Comparison of ENCODE assay signal across 26 mouse cellular contexts in the genomic region with DNA sequence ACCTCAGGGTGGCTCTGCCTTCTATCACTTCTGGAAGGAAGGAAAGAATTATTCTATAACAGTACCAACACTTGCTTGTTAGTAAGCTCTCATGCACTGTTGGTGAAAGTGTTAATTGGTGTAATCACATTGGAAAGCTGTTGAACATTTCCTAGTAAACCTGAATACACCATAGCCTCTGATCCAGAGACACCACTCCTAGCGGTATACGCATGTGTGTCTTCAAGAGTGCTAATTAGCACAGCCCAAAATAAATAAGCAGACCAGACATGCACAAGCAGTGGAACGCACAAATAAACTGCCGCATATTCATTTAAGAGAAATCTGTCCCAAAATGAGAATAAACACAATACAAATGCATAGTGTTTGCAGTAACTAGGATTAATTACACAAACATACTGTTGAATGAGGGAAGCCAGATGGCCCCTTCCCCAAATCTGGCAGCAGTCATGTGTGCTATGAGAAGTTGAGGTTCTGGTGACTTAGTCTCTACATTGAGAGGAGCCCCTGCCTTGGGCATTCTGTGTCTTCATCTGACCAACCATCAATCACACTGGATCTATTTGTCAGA.
DNase-seq lines count a peak whose midpoint lies in the region; ATAC-seq and TF ChIP-seq lines count a peak whose summit lies in the region.
"Had no signal": no experiment of that assay in that cellular context is flagged by ENCODE, and none has a peak within 500 bp of the region (broad histone marks: within the 10 kb centered on the region; RNA-seq: fewer than 3 reads in every experiment).

No protein-coding gene starts in this region.

- no peak for TF ChIP-seq CTCF in hindbrain, postnatal 0 days (IDR thresholded peaks at IDR 0.05; ENCODE audit: low read depth)
- TF ChIP-seq CTCF in olfactory bulb, adult 2 months (IDR thresholded peaks at IDR 0.05; ENCODE audit: insufficient read depth, low read depth, low read length) = no peak

- H3K9ac ChIP-seq in hindbrain, postnatal 0 days (replicated peaks; ENCODE audit: low read length) = no peak overlapping the region
- H3K9ac ChIP-seq in hindbrain, embryonic 13.5 days = no peak overlapping the region
- H3K9ac ChIP-seq in forebrain, embryonic 15.5 days (replicated peaks) = no peak overlapping the region
- H3K9ac ChIP-seq: embryonic facial prominence, embryonic 12.5 days; heart, embryonic 15.5 days; hindbrain, embryonic 15.5 days had no signal

- ATAC-seq in hindbrain, postnatal 0 days = no peak
- no peak for ATAC-seq in hindbrain, embryonic 13.5 days (ENCODE audit: low FRiP score)
- peak; percentile 90 for ATAC-seq in forebrain, embryonic 15.5 days (replicated peaks)
- ATAC-seq: activated CD4-positive, CD25-positive, alpha-beta regulatory T cell, adult 4 months; inflammation-experienced regulatory T-cells, adult 6 months; intestine, postnatal 0 days; Patski had no signal

- no peaks in the 10 kb centered on the region for H3K4me1 ChIP-seq in hindbrain, postnatal 0 days (ENCODE audit: insufficient read depth, low read length)
- no peaks in the 10 kb centered on the region for H3K4me1 ChIP-seq in hindbrain, embryonic 13.5 days (replicated peaks)
- peaks cover 11% of the 10 kb centered on the region; the same call in 1 of the 2 replicates for H3K4me1 ChIP-seq in forebrain, embryonic 15.5 days
- peaks cover 2% of the 10 kb centered on the region; the same call in 1 of the 2 replicates for H3K4me1 ChIP-seq in olfactory bulb, adult 2 months (ENCODE audit: control insufficient read depth, insufficient read depth, low read length)
- H3K4me1 ChIP-seq: heart, embryonic 15.5 days; hindbrain, embryonic 10.5 days; hindbrain, embryonic 15.5 days had no signal

- intact Hi-C loops in left cerebral cortex, postnatal 36 days (cut with DNase I) = no loop called here

- H3K9me3 ChIP-seq in hindbrain, postnatal 0 days (ENCODE audit: low read length) = no peaks in the 10 kb centered on the region
- H3K9me3 ChIP-seq in hindbrain, embryonic 13.5 days = 0 out of 2 replicates have a peak, but pooled peaks cover 5% of the 10 kb centered on the region
- no peaks in the 10 kb centered on the region for H3K9me3 ChIP-seq in forebrain, embryonic 15.5 days
- H3K9me3 ChIP-seq: embryonic facial prominence, embryonic 12.5 days; heart, embryonic 15.5 days; hindbrain, embryonic 10.5 days; hindbrain, embryonic 15.5 days had no signal

- WGBS in hindbrain, postnatal 0 days = 76% methylated on average over 4 of the region's 4 CpGs
- WGBS in hindbrain, embryonic 13.5 days = 80% methylated on average over 4 of the region's 4 CpGs
- 29% methylated on average over 4 of the region's 4 CpGs for WGBS in forebrain, embryonic 15.5 days
- WGBS in olfactory bulb, adult 2 months = 39% methylated on average over 4 of the region's 4 CpGs

- no peak overlapping the region for H3K27ac ChIP-seq in hindbrain, postnatal 0 days
- no peak overlapping the region for H3K27ac ChIP-seq in hindbrain, embryonic 13.5 days
- H3K27ac ChIP-seq in forebrain, embryonic 15.5 days (replicated peaks) = 0 out of 2 replicates have a peak overlapping the region, but pooled peaks have one; percentile 27
- H3K27ac ChIP-seq in olfactory bulb, adult 2 months (ENCODE audit: insufficient read depth, low read depth, low read length) = peak overlapping the region; percentile 36; the same call in 1 of the 2 replicates
- H3K27ac ChIP-seq: embryonic facial prominence, embryonic 12.5 days; heart, embryonic 15.5 days; hindbrain, embryonic 10.5 days; hindbrain, embryonic 15.5 days had no signal

- TF ChIP-seq POLR2A in olfactory bulb, adult 2 months (IDR thresholded peaks at IDR 0.05; ENCODE audit: insufficient read depth, low read depth, low read length) = no peak

- H3K36me3 ChIP-seq in hindbrain, postnatal 0 days (ENCODE audit: insufficient read depth, low read length) = no peaks in the 10 kb centered on the region
- H3K36me3 ChIP-seq in hindbrain, embryonic 13.5 days = no peaks in the 10 kb centered on the region
- H3K36me3 ChIP-seq in forebrain, embryonic 15.5 days = no peaks in the 10 kb centered on the region
- H3K36me3 ChIP-seq: embryonic facial prominence, embryonic 12.5 days; heart, embryonic 15.5 days; hindbrain, embryonic 10.5 days; hindbrain, embryonic 15.5 days had no signal

- no peak overlapping the region for H3K4me2 ChIP-seq in hindbrain, postnatal 0 days (ENCODE audit: low read depth, low read length)
- H3K4me2 ChIP-seq in hindbrain, embryonic 13.5 days = no peak overlapping the region
- H3K4me2 ChIP-seq in forebrain, embryonic 15.5 days (replicated peaks) = no peak overlapping the region
- H3K4me2 ChIP-seq: embryonic facial prominence, embryonic 12.5 days; heart, embryonic 11.5 days; heart, embryonic 15.5 days; hindbrain, embryonic 15.5 days had no signal

- no peaks in the 10 kb centered on the region for H3K27me3 ChIP-seq in hindbrain, postnatal 0 days (ENCODE audit: insufficient read depth, low read length)
- no peaks in the 10 kb centered on the region for H3K27me3 ChIP-seq in hindbrain, embryonic 13.5 days
- no peaks in the 10 kb centered on the region for H3K27me3 ChIP-seq in forebrain, embryonic 15.5 days
- H3K27me3 ChIP-seq: CH12.LX; embryonic facial prominence, embryonic 12.5 days; heart, embryonic 15.5 days; hindbrain, embryonic 15.5 days; Patski had no signal

- no peak overlapping the region for H3K4me3 ChIP-seq in hindbrain, postnatal 0 days (ENCODE audit: low read length)
- no peak overlapping the region for H3K4me3 ChIP-seq in hindbrain, embryonic 13.5 days
- H3K4me3 ChIP-seq in forebrain, embryonic 15.5 days = no peak overlapping the region
- no peak overlapping the region for H3K4me3 ChIP-seq in olfactory bulb, adult 2 months (ENCODE audit: insufficient read depth, low read depth, low read length)
- H3K4me3 ChIP-seq: embryonic facial prominence, embryonic 12.5 days; heart, embryonic 15.5 days; hindbrain, embryonic 10.5 days; hindbrain, embryonic 15.5 days had no signal

- DNase-seq in hindbrain, postnatal 0 days (ENCODE audit: low spot score) = peak; percentile 12
- peak; percentile 3 for DNase-seq in right cerebral cortex, postnatal 4 days
- DNase-seq in right cerebral cortex, adult 18-20 months = no peak
- no peak for DNase-seq in thymus, postnatal 36 days
- DNase-seq in left cerebral cortex, postnatal 36 days (ENCODE audit: low spot score in 2 of 2) = no peak
- DNase-seq: adrenal gland, adult 2 months; adrenal gland, postnatal 25 days; cerebellum, adult 11-12 months; cerebellum, adult 9-10 months; cerebellum, postnatal 25 days; gastrocnemius, postnatal 10 days; heart, adult 18-20 months; heart, postnatal 14 days had no signal

Comparison
In these comparisons a context has a peak if more than half of its experiments do, and no peak if none do; other contexts are left out.
1. DNase-seq: peak in hindbrain, postnatal 0 days (single experiment) and right cerebral cortex, postnatal 4 days (single experiment); none in right cerebral cortex, adult 18-20 months (single experiment), thymus, postnatal 36 days (0 of 2) and left cerebral cortex, postnatal 36 days (0 of 2).
2. H3K27ac ChIP-seq: peak in forebrain, embryonic 15.5 days (single experiment) and olfactory bulb, adult 2 months (single experiment); none in hindbrain, postnatal 0 days (single experiment) and hindbrain, embryonic 13.5 days (single experiment).